Mouse (Mus musculus): ENCODE measurements around the gene Mettl7a1.
A peak's percentile ranks its signal among the peaks of the same experiment; 100 is the strongest.
"Not testable (repeated sequence)": the region's sequence is repeated elsewhere in the genome, so short reads cannot be mapped to it uniquely, and the experiment has no call there.

Mettl7a1 gene

GRCm38 (mm10) chr15:100304019-100304991, at the start of gene Mettl7a1:
Gene Mettl7a1, plus strand, starts transcription at chr15:100304140.
- peak; percentile 76 to 81 for DNase-seq (ENCODE audit: low spot score in 2 of 2)

GRCm38 (mm10) chr15:100256386-100256785, 47.6 kb upstream of the Mettl7a1 start:
- DNase-seq (ENCODE audit: low spot score in 2 of 2), result no peak

- DNase-seq (ENCODE audit: low spot score in 2 of 2), result no peak
Observed at GRCm38 (mm10) chr15:100257305-100257704, 46.6 kb upstream of the Mettl7a1 start.

- DNase-seq (ENCODE audit: low spot score in 2 of 2), result no peak
Observed at GRCm38 (mm10) chr15:100258646-100259425, 45.1 kb upstream of the Mettl7a1 start.

GRCm38 (mm10) chr15:100260351-100260750, 43.6 kb upstream of the Mettl7a1 start:
- DNase-seq (ENCODE audit: low spot score in 2 of 2), result not testable (repeated sequence)

GRCm38 (mm10) chr15:100263246-100263905, 40.6 kb upstream of the Mettl7a1 start:
- DNase-seq (ENCODE audit: low spot score in 2 of 2), result peak in 1 of 2 experiments; percentile 5

GRCm38 (mm10) chr15:100265586-100266325, 38.2 kb upstream of the Mettl7a1 start:
- DNase-seq (ENCODE audit: low spot score in 2 of 2), result no peak

GRCm38 (mm10) chr15:100268916-100269315, 35.0 kb upstream of the Mettl7a1 start:
- no peak for DNase-seq (ENCODE audit: low spot score in 2 of 2)

GRCm38 (mm10) chr15:100269776-100270175, 34.2 kb upstream of the Mettl7a1 start:
- no peak for DNase-seq (ENCODE audit: low spot score in 2 of 2)

GRCm38 (mm10) chr15:100270609-100271008, 33.3 kb upstream of the Mettl7a1 start:
- DNase-seq (ENCODE audit: low spot score in 2 of 2), result not testable (repeated sequence)

- DNase-seq (ENCODE audit: low spot score in 2 of 2), result no peak
Observed at GRCm38 (mm10) chr15:100271411-100271810, 32.5 kb upstream of the Mettl7a1 start.

- not testable (repeated sequence) for DNase-seq (ENCODE audit: low spot score in 2 of 2)
Observed at GRCm38 (mm10) chr15:100273791-100274308, 30.1 kb upstream of the Mettl7a1 start.

GRCm38 (mm10) chr15:100274790-100275559, 29.0 kb upstream of the Mettl7a1 start:
- DNase-seq (ENCODE audit: low spot score in 2 of 2), result no peak

GRCm38 (mm10) chr15:100276403-100276802, 27.5 kb upstream of the Mettl7a1 start:
- DNase-seq (ENCODE audit: low spot score in 2 of 2), result no peak

- no peak for DNase-seq (ENCODE audit: low spot score in 2 of 2)
Observed at GRCm38 (mm10) chr15:100277586-100277985, 26.4 kb upstream of the Mettl7a1 start.

- no peak for DNase-seq (ENCODE audit: low spot score in 2 of 2)
Observed at GRCm38 (mm10) chr15:100280626-100281025, 23.3 kb upstream of the Mettl7a1 start, which contains the start of gene Tmprss12. Gene Tmprss12, plus strand, starts transcription at chr15:100280837.

- DNase-seq (ENCODE audit: low spot score in 2 of 2), result no peak
Observed at GRCm38 (mm10) chr15:100288980-100289379, 15.0 kb upstream of the Mettl7a1 start.

- no peak for DNase-seq (ENCODE audit: low spot score in 2 of 2)
Observed at GRCm38 (mm10) chr15:100290858-100291257, 13.1 kb upstream of the Mettl7a1 start.

GRCm38 (mm10) chr15:100292326-100292725, 11.6 kb upstream of the Mettl7a1 start:
- DNase-seq (ENCODE audit: low spot score in 2 of 2), result no peak

- no peak for DNase-seq (ENCODE audit: low spot score in 2 of 2)
Observed at GRCm38 (mm10) chr15:100297856-100298255, 6.1 kb upstream of the Mettl7a1 start.
